Mouse (Mus musculus) erythroblast, embryonic 14.5 days (primary cell): ENCODE measurements around the gene Itpkc.

Source experiments
- GATA1 ChIP-seq: IDR thresholded peaks from 2 replicates; pipeline ENCODE4 v1.6.1; 2012; ENCODE audit warnings: low read length, inconsistent platforms, mixed read lengths
- TAL1 ChIP-seq: IDR thresholded peaks from 3 replicates; pipeline ENCODE4 v1.6.1; 2012; ENCODE audit warnings: low read length, inconsistent platforms, mixed read lengths

DNA sequence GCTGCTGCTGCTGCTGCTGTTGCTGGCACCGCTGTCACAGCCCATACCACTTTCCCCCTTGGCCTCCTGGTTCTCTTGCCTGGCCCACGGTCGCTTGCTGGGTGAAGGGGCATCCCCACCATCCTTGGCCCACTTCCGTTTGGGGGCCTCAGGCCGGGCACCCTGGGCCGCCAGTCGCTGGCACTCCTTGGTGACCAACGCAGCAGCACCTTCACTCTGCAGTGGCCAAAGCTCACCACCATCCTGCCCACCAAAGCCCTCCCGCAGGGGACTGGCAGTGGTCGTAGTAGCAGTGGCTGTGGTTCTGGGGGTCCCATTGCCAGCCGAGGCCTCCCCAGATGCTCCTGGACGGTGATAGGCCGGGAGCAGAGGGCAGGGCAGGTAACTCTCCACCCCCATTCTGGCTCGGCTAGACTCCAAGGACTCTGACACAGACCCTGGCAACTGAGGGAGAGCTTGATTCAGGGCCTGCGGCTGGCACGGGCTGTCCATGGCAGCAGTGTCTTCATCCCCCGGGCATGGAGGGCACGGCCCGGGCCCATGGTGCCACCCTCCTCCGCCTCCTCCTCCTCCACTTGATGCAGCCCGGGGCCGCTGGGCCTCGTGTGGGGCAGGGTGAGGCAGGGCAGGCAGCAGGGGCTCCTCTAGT, 63.3 kb downstream of the Itpkc start:
- TF ChIP-seq TAL1 (no peak), GATA1 (no peak)
